Mouse (Mus musculus): ENCODE measurements around the gene Prom2.

- TF ChIP-seq CTCF (IDR thresholded peaks at IDR 0.05; ENCODE audit: borderline replicate concordance, insufficient read depth, low read length) (no peak), POLR2A (IDR thresholded peaks at IDR 0.05; ENCODE audit: low read depth, low read length) (no peak)
Observed at GRCm38 (mm10) chr2:127520123-127520522, 21.1 kb downstream of the Prom2 start.

Data from embryonic fibroblast, embryonic 13.5 days (primary cell).